Mouse (Mus musculus) adrenal gland, adult (tissue): ENCODE measurements at regions not wholly inside any gene's neighbourhood (a gene's known extent, or its start where the extent isn't known, plus 50 kb on each side); places are given as distances from the start of the nearest gene placed in this dataset.

Experiments used
- DNase-seq, 2 experiments: peaks; one replicate each; pipeline ENCODE4 v3.0.0; 2022 to 2023; ENCODE audit warnings: low spot score in 1 of 2; ENCODE audit not compliant: inconsistent age in 2 of 2

GRCm38 (mm10) chr17:51407046-51407445 lies 227.9 kb upstream of the Tbc1d5 start:
- no peak for DNase-seq

DNA sequence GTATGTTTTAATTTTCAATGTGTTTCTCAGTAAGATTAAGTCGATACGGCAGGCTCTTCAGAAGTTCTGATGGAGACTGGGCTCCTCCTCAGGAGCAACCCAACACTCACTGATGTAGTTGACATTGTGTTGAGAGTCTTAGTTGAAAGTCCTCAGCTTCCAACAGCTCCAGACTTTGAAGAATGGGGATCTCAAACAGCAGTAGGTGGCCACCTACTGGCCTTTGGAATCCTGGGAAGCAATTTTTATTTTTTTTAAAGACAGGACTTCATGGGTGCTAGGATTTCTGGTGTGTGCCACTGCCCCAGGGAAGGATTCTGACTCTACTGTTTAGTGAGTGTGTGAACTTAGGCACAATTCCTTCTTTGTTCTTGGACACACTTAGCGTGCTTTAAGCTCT lies 225.9 kb upstream of the Tbc1d5 start:
- DNase-seq, result no peak

DNA sequence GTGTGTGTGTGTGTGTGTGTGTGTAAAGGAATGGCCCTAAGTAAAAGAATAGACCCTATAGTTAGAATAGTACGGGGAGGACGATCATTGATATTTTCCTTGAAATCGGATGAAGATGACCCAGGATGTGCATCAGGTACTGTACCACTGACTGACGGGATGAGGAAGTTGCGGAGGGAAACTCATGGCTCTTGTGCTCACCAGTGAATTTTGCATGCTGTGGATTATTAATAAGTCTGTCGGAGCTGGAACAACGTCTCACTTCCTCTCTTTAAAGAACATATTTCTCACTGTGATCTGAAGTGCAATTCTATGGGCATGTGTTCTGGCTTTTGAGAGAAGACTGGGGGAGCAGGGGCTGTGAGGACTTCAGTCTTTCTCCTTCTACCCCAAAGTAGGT lies 218.8 kb upstream of the Tbc1d5 start:
- DNase-seq, result no peak

DNA sequence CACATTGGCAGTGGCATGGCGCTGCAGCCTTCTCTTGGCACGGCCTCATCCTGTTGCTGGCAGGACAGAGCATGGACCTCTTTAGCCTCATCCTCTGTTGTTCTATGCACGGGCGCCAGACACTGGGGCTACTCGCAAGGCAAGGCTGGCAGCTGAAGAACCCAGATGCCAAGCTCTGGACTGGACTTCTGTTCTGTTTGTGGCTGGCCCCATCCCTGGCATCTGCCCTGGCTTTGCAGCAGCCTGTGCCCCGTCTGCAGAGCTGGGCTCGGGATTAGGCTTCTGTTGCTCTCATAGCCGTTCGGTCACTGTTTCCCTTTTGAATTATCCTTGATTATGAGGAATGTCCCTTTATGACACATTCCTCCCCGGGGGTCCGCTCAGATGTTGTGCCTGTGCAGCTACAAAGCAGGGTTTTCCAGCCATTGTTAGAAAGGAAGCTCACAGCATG lies 214.6 kb upstream of the Tbc1d5 start:
- no peak for DNase-seq

GRCm38 (mm10) chr17:51391871-51392270 lies 212.7 kb upstream of the Tbc1d5 start:
- no peak for DNase-seq

DNA sequence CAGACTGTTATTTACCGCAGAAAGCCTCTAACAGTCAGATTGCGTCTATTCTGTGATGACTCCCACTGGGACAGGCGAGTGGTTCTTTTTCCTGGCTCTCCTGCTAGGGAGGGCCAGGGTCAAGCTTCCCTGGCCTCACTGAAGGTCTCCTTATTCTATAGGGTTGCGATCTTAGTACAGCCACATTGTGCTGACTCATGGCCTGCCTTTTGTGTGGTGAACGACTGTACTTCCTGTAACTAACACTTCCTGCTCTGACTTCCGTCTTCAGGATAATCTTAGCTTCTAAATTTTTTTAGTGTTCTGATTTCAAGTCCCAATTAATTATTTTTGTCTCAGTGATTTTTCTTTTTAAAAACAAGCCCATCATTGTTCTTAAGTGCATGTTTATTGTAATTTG lies 203.4 kb upstream of the Tbc1d5 start:
- no peak for DNase-seq

DNA sequence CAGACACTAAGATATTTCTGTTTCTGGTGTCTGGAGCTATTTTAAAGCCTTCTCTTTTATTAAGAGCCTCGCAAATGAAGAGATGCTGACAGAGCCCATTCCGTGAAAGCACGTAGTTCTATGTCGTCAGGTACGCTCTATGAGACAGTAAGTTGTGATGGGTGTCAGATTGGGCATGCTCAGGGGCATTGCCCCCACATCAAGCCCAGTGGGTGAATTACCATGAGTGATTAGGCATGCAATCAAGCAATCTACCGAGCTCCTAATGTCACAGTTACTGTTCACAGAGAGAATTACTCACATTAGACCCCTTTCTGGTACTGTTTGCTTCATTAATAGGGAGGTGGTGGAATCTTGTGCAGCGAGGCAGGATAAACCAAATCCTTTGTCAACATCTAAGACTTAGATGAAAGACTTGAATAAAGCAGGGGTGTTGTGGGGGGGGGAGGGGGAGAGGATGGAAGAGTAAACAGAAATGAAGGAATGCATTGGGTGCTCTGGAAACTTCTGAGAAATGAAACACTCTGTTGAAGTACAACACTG lies 192.9 kb upstream of the Tbc1d5 start:
- no peak for DNase-seq

- no peak for DNase-seq
Measured at GRCm38 (mm10) chr17:51370990-51371389, 191.8 kb upstream of the Tbc1d5 start.

DNA sequence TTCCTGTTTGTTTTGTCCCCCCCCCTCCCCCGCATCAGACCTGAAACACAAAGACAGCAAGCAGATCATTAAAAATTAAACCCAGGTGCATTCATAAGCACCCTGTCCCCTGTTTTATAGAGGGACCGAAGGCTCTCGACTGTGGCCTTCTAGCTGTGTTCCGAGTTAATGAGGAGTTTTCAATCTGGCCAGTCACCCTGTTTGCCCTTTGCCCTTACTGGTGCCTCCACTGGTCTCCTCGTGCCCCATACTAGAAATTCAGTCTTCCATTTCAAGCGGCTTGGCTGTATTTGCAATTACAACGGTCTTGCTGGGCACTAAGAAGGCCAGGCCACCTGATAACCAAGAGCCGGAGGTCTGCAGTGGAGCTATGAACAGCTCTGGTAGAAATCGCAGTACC lies 190.9 kb upstream of the Tbc1d5 start:
- DNase-seq, result no peak

- DNase-seq, result no peak
Measured at GRCm38 (mm10) chr17:51362801-51363200, 183.6 kb upstream of the Tbc1d5 start.

DNA sequence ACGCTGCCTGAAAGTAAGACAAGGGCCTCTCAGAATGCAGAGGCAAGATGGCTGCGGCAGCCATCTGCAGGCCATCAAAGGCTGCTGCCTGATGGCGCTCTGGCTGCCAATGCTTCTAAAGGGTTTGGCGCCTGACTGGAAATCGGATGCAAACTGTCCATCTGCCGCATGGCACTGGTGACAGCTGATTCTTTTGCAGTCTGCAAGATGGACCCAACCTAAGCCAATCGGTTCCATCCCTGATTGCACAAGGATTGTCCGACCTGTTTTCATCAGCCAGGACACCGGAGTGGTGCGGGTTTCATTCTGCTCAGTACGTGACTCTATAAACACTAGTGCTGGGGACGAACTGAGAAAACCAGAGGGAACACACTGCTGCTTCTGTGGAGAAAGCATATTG lies 183.1 kb upstream of the Tbc1d5 start:
- no peak for DNase-seq

- peak in 1 of 2 experiments; percentile 25 for DNase-seq
Measured at GRCm38 (mm10) chr17:51358362-51358739, 179.2 kb upstream of the Tbc1d5 start.

DNA sequence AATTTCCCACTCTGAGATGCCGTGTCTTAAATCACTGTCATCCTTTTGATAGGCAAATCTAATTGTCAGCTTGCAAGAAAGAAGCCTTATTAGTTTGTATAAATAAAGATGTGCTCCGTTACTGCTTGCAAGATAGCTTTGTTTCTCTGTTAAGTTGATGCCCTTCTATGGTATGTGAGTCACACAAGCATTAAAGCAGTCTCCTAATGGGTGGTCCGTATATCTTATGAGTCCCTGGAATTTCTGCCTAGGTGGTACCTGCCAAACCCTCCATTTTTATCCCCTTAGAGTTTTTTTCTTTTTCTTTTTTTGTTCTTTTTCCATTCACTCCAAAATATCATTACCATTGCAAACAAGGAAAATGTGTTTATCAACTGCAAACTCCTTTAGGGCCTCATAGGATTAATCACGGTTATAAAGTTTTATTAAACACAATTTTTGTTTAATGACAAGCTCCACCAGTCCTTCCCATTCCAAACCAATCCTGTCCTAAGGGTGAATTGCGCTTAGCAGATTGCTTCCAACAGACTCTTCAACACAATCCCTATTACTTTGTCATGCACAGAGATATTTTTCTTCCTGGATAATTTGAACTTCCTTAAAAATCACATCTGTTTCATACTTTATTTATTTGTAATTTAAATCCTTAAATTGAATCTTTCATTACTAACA lies 178.7 kb upstream of the Tbc1d5 start:
- DNase-seq, result no peak

GRCm38 (mm10) chr17:51356447-51356846 lies 177.3 kb upstream of the Tbc1d5 start:
- no peak for DNase-seq

DNA sequence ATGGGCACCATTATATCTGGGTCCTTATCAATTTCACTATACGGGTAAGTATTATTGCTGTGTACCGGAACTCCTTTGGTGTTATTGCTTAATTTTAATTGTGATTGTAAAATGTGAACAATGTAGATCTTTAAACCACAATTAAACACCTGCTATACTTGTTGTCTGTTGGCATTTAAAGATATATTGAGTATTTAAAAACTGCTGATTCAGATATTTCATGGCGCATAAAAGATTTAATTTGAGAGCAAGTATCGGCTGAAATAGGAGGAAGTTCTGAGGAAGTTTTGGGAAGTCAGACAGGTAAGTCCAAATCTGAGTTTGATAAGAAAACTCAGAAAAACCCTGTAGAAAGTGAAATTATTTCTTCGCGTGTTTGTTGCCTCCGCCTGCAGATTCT lies 142.7 kb upstream of the Tbc1d5 start:
- DNase-seq, result no peak

DNA sequence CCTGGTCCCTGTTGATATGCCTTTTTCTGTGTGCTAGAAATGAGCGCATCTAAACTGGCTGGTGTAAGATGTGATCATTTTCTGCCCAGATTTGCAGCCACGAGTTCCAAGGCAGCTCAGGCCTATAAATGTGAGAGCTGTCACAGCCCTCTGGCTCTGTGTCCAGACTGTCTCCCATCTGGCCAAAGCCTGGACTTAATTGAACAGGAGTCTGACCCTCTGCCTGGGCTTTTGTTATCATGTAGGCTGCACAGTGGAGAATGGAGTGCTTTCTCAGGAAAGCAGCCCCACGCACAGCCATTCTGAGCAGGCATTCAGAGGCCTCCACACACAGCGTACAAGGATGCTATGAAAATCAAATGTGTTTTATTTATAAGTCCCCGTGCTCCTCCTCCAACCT lies 141.9 kb upstream of the Tbc1d5 start:
- DNase-seq, result no peak

DNA sequence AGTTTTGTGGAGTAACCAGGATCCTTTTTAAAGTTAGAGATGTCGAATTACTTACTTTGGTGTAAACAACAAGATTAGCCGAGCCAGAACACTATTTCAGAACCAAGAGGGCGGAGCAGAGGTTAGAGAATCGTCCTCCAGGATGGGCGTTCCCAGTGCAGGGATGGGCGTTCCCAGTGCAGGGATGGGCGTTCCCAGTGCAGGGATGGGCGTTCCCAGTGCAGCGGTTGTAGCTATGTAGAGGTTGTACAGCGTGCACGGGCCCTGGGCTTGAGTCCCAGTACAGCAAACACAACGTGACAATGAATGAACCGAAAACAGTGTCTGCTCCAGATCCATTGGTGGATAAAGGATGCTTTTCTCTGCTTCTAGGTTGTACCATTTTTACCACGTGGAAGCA lies 125.8 kb upstream of the Tbc1d5 start:
- peak in 1 of 2 experiments; percentile 24 for DNase-seq

GRCm38 (mm10) chr17:51290741-51291140 lies 111.6 kb upstream of the Tbc1d5 start:
- no peak for DNase-seq

DNA sequence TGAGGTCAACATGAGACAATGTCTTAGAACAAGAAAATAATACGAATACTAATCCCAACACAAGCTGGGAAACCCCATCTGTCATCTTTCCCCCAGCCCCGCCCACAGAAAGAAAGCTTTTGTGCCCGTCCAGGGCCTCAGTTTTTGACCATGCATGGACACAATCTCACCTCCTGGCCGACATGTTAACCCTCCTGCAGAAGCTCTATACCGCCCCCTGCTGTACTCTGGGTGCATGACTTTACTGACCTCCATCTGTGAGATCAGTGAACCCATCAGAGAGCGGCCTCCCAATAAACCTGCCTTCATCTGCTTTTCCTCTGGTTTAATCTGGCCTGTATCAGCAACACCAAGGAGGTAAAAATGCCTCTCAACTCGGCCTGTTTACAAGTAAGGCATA lies 109.6 kb upstream of the Tbc1d5 start:
- peak; percentile 77 to 94 for DNase-seq

- DNase-seq, result no peak
Measured at GRCm38 (mm10) chr17:51287878-51288277, 108.7 kb upstream of the Tbc1d5 start.

DNA sequence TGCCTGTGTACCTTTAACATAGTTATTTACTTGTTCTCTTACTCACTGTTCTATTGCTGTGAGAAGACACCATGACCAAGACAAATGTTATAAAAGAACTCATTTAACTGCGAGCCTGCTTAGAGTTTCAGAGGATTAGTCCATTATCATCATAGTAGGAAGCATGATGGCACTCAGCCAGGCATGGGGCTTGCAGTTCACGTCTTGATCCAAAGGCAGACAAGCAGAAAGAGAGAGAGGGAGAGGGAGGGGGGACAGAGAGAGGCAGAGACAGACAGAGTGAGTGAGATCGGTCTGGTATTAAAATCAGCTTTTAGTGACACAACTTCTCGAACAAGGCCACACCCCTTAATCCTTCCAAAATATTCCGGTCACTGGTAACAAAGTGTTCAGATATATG lies 106.2 kb upstream of the Tbc1d5 start:
- no peak for DNase-seq

GRCm38 (mm10) chr17:51278771-51279170 lies 99.6 kb upstream of the Tbc1d5 start:
- DNase-seq, result no peak

GRCm38 (mm10) chr17:51278094-51278493 lies 98.9 kb upstream of the Tbc1d5 start:
- no peak for DNase-seq
